Mouse (Mus musculus): ENCODE measurements around the gene Cbfa2t2. TPM values are rescaled to one million over a fixed set of nuclear protein-coding genes. Genes with fewer than 3 reads are reported as not detected.
A peak's percentile ranks its signal among the peaks of the same experiment; 100 is the strongest.

Gene Cbfa2t2
- polyA plus RNA-seq, 1 experiment = 7.5 TPM

- no peaks in the 10 kb centered on the region for H3K36me3 ChIP-seq (ENCODE audit: control insufficient read depth, insufficient read depth)
- no peaks in the 10 kb centered on the region for H3K79me2 ChIP-seq (ENCODE audit: control insufficient read depth, insufficient read depth)
- no peak overlapping the region for H3ac ChIP-seq (ENCODE audit: control insufficient read depth, insufficient read length)
- H3K4me3 ChIP-seq = no peak overlapping the region
- H3K27me3 ChIP-seq (ENCODE audit: control insufficient read depth, insufficient read depth, insufficient read length) = no peaks in the 10 kb centered on the region
- TF ChIP-seq POLR2A (IDR thresholded peaks at IDR 0.05; ENCODE audit: insufficient read length, low read depth) = no peak
- peak in 1 of 3 experiments; percentile 54 for TF ChIP-seq MYOD1 (IDR thresholded peaks at IDR 0.05; ENCODE audit: control insufficient read depth in 1 of 3, insufficient read length in 2 of 3, low read depth in 2 of 3)
- peak in 1 of 3 experiments; percentile 40 for TF ChIP-seq MYOG (IDR thresholded peaks at IDR 0.05; ENCODE audit: control insufficient read depth in 1 of 3, insufficient read depth in 1 of 3, insufficient read length in 2 of 3, low read depth in 2 of 3)
- no peak overlapping the region for H3K4me2 ChIP-seq (ENCODE audit: low read depth)
Observed at GRCm38 (mm10) chr2:154576876-154577743, 140.8 kb downstream of the Cbfa2t2 start.

- Histone ChIP-seq H3K79me2 (ENCODE audit: control insufficient read depth, insufficient read depth) (no peaks in the 10 kb centered on the region), H3K4me3 (no peak overlapping the region), H3K36me3 (ENCODE audit: control insufficient read depth, insufficient read depth) (no peaks in the 10 kb centered on the region), H3K27me3 (ENCODE audit: control insufficient read depth, insufficient read depth, insufficient read length) (no peaks in the 10 kb centered on the region), H3K4me2 (ENCODE audit: low read depth) (no peak overlapping the region), H3ac (ENCODE audit: control insufficient read depth, insufficient read length) (no peak overlapping the region)
- TF ChIP-seq TCF12 (IDR thresholded peaks at IDR 0.05; ENCODE audit: insufficient read depth, poor library complexity, severe bottlenecking) (no peak), CEBPB (IDR thresholded peaks at IDR 0.05; ENCODE audit: insufficient read depth, poor library complexity, severe bottlenecking) (no peak), MYOD1 (IDR thresholded peaks at IDR 0.05; ENCODE audit: control insufficient read depth in 1 of 3, insufficient read length in 2 of 3, low read depth in 2 of 3) (no peak), USF1 (IDR thresholded peaks at IDR 0.05; ENCODE audit: low read depth) (no peak), POLR2AphosphoS2 (IDR thresholded peaks at IDR 0.05; ENCODE audit: insufficient read length, low read depth) (no peak), TCF3 (IDR thresholded peaks at IDR 0.05; ENCODE audit: insufficient read length, low read depth) (no peak), MYOG (IDR thresholded peaks at IDR 0.05; ENCODE audit: control insufficient read depth in 1 of 3, insufficient read depth in 1 of 3, insufficient read length in 2 of 3, low read depth in 2 of 3) (no peak), SRF (IDR thresholded peaks at IDR 0.05; ENCODE audit: control insufficient read depth, insufficient read length, low read depth) (no peak), E2F4 (IDR thresholded peaks at IDR 0.05; ENCODE audit: insufficient read depth) (no peak), REST (IDR thresholded peaks at IDR 0.05; ENCODE audit: insufficient read depth, insufficient read length) (no peak), POLR2A (IDR thresholded peaks at IDR 0.05; ENCODE audit: insufficient read length, low read depth) (no peak), MAX (IDR thresholded peaks at IDR 0.05; ENCODE audit: low read depth) (no peak)
Observed at GRCm38 (mm10) chr2:154577744-154578067, 141.4 kb downstream of the Cbfa2t2 start.

- no peak for TF ChIP-seq E2F4 (IDR thresholded peaks at IDR 0.05; ENCODE audit: insufficient read depth)
- no peak for TF ChIP-seq USF1 (IDR thresholded peaks at IDR 0.05; ENCODE audit: low read depth)
- no peak for TF ChIP-seq REST (IDR thresholded peaks at IDR 0.05; ENCODE audit: insufficient read depth, insufficient read length)
- no peak for TF ChIP-seq POLR2A (IDR thresholded peaks at IDR 0.05; ENCODE audit: insufficient read length, low read depth)
- no peak for TF ChIP-seq CEBPB (IDR thresholded peaks at IDR 0.05; ENCODE audit: insufficient read depth, poor library complexity, severe bottlenecking)
- no peak for TF ChIP-seq TCF12 (IDR thresholded peaks at IDR 0.05; ENCODE audit: insufficient read depth, poor library complexity, severe bottlenecking)
- TF ChIP-seq MYOD1 (IDR thresholded peaks at IDR 0.05; ENCODE audit: control insufficient read depth in 1 of 3, insufficient read length in 2 of 3, low read depth in 2 of 3) = no peak
- TF ChIP-seq TCF3 (IDR thresholded peaks at IDR 0.05; ENCODE audit: insufficient read length, low read depth) = no peak
- no peak for TF ChIP-seq SRF (IDR thresholded peaks at IDR 0.05; ENCODE audit: control insufficient read depth, insufficient read length, low read depth)
- no peak for TF ChIP-seq MAX (IDR thresholded peaks at IDR 0.05; ENCODE audit: low read depth)
- no peak for TF ChIP-seq MYOG (IDR thresholded peaks at IDR 0.05; ENCODE audit: control insufficient read depth in 1 of 3, insufficient read depth in 1 of 3, insufficient read length in 2 of 3, low read depth in 2 of 3)
- no peak for TF ChIP-seq POLR2AphosphoS2 (IDR thresholded peaks at IDR 0.05; ENCODE audit: insufficient read length, low read depth)
- H3K4me2 ChIP-seq (ENCODE audit: low read depth) = no peak overlapping the region
- no peak overlapping the region for H3ac ChIP-seq (ENCODE audit: control insufficient read depth, insufficient read length)
- H3K79me2 ChIP-seq (ENCODE audit: control insufficient read depth, insufficient read depth) = no peaks in the 10 kb centered on the region
- no peaks in the 10 kb centered on the region for H3K36me3 ChIP-seq (ENCODE audit: control insufficient read depth, insufficient read depth)
- no peak overlapping the region for H3K4me3 ChIP-seq
- H3K27me3 ChIP-seq (ENCODE audit: control insufficient read depth, insufficient read depth, insufficient read length) = no peaks in the 10 kb centered on the region
Observed at GRCm38 (mm10) chr2:154580586-154580985, 144.3 kb downstream of the Cbfa2t2 start.

- H3K4me2 ChIP-seq (ENCODE audit: low read depth) = no peak overlapping the region
- no peak overlapping the region for H3K4me3 ChIP-seq
- H3K36me3 ChIP-seq (ENCODE audit: control insufficient read depth, insufficient read depth) = no peaks in the 10 kb centered on the region
- TF ChIP-seq E2F4 (IDR thresholded peaks at IDR 0.05; ENCODE audit: insufficient read depth) (no peak), TCF3 (IDR thresholded peaks at IDR 0.05; ENCODE audit: insufficient read length, low read depth) (no peak), MAX (IDR thresholded peaks at IDR 0.05; ENCODE audit: low read depth) (no peak), POLR2AphosphoS2 (IDR thresholded peaks at IDR 0.05; ENCODE audit: insufficient read length, low read depth) (no peak), REST (IDR thresholded peaks at IDR 0.05; ENCODE audit: insufficient read depth, insufficient read length) (no peak), POLR2A (IDR thresholded peaks at IDR 0.05; ENCODE audit: insufficient read length, low read depth) (no peak), USF1 (IDR thresholded peaks at IDR 0.05; ENCODE audit: low read depth) (no peak), MYOD1 (IDR thresholded peaks at IDR 0.05; ENCODE audit: control insufficient read depth in 1 of 3, insufficient read length in 2 of 3, low read depth in 2 of 3) (no peak), TCF12 (IDR thresholded peaks at IDR 0.05; ENCODE audit: insufficient read depth, poor library complexity, severe bottlenecking) (no peak), CEBPB (IDR thresholded peaks at IDR 0.05; ENCODE audit: insufficient read depth, poor library complexity, severe bottlenecking) (no peak), SRF (IDR thresholded peaks at IDR 0.05; ENCODE audit: control insufficient read depth, insufficient read length, low read depth) (no peak), MYOG (IDR thresholded peaks at IDR 0.05; ENCODE audit: control insufficient read depth in 1 of 3, insufficient read depth in 1 of 3, insufficient read length in 2 of 3, low read depth in 2 of 3) (no peak)
- H3K79me2 ChIP-seq (ENCODE audit: control insufficient read depth, insufficient read depth) = no peaks in the 10 kb centered on the region
- H3ac ChIP-seq (ENCODE audit: control insufficient read depth, insufficient read length) = no peak overlapping the region
- H3K27me3 ChIP-seq (ENCODE audit: control insufficient read depth, insufficient read depth, insufficient read length) = no peaks in the 10 kb centered on the region
Observed at GRCm38 (mm10) chr2:154581421-154581820, 145.1 kb downstream of the Cbfa2t2 start.

Measured in myocyte (in vitro differentiated cells).